Mouse (Mus musculus) layer of hippocampus, postnatal 25 days (tissue): ENCODE data around the gene Gna15. TPM values are rescaled to one million over a fixed set of nuclear protein-coding genes. Genes with fewer than 3 reads are reported as not detected.
A peak's percentile ranks its signal among the peaks of the same experiment; 100 is the strongest.

Source experiments
- DNase-seq, 2 experiments: peaks; one replicate each; pipeline ENCODE4 v3.0.0; 2022; ENCODE audit warnings: mixed read lengths in 2 of 2, low spot score in 1 of 2; ENCODE audit errors: extremely low spot score in 1 of 2
- total RNA-seq, 2 experiments: library from RNA; stranded (reverse); gene quantifications; 2 replicates each; pipeline ENCODE4 v1.2.3; 2021

Gene Gna15
- total RNA-seq, 2 experiments from 2014 or later: 2.4 to 3.2 TPM

GRCm38 (mm10) chr10:81556282-81556681, 32.3 kb upstream of the Gna15 start:
- DNase-seq: no peak

GRCm38 (mm10) chr10:81553807-81554755, 30.1 kb upstream of the Gna15 start:
- DNase-seq: no peak

GRCm38 (mm10) chr10:81553232-81553631, 29.2 kb upstream of the Gna15 start:
- DNase-seq: no peak

GRCm38 (mm10) chr10:81551597-81552102, 27.6 kb upstream of the Gna15 start:
- peak; percentile 72 to 80 for DNase-seq

GRCm38 (mm10) chr10:81550257-81550656, 26.2 kb upstream of the Gna15 start:
- DNase-seq: peak in 1 of 2 experiments; percentile 60

- DNase-seq: no peak
Observed at GRCm38 (mm10) chr10:81548944-81549343, 24.9 kb upstream of the Gna15 start.

GRCm38 (mm10) chr10:81546788-81547571, 23.0 kb upstream of the Gna15 start:
- DNase-seq: no peak

- DNase-seq: no peak
Observed at GRCm38 (mm10) chr10:81546332-81546731, 22.3 kb upstream of the Gna15 start.

GRCm38 (mm10) chr10:81545161-81545747, 21.2 kb upstream of the Gna15 start, which contains the start of gene Gna11:
Gene Gna11, minus strand, starts transcription at chr10:81545190.
- DNase-seq: peak; percentile 96 to 98

GRCm38 (mm10) chr10:81544296-81545160, 20.5 kb upstream of the Gna15 start:
- DNase-seq: no peak

GRCm38 (mm10) chr10:81543633-81544032, 19.6 kb upstream of the Gna15 start:
- DNase-seq: no peak

- DNase-seq: no peak
Observed at GRCm38 (mm10) chr10:81542727-81543460, 18.9 kb upstream of the Gna15 start.

GRCm38 (mm10) chr10:81541803-81542202, 17.8 kb upstream of the Gna15 start:
- DNase-seq: no peak

- no peak for DNase-seq
Observed at GRCm38 (mm10) chr10:81541363-81541762, 17.3 kb upstream of the Gna15 start.

GRCm38 (mm10) chr10:81538321-81539048, 14.5 kb upstream of the Gna15 start:
- DNase-seq: no peak

GRCm38 (mm10) chr10:81537429-81537828, 13.4 kb upstream of the Gna15 start:
- no peak for DNase-seq

GRCm38 (mm10) chr10:81536734-81537133, 12.7 kb upstream of the Gna15 start:
- DNase-seq: no peak

- DNase-seq: no peak
Observed at GRCm38 (mm10) chr10:81534826-81535225, 10.8 kb upstream of the Gna15 start.
